Mouse (Mus musculus): ENCODE measurements around the gene Pusl1. TPM values are rescaled to one million over a fixed set of nuclear protein-coding genes. Genes with fewer than 3 reads are reported as not detected.

Pusl1 gene
- polyA plus RNA-seq, 1 experiment from 2014 or later, result 45.7 TPM

Small RNAs within 50 kb of the gene (microRNA-seq; reads per million reads assigned to microRNA genes)
- not detected for gene Gm22991

Other genes starting within 250 kb of the Pusl1 start
- gene Gm10563, start 246.4 kb downstream of the Pusl1 start, polyA plus RNA-seq (2014; fragmentation: Nextera tagmentation; extraction: Ambion mirVana), result not detected in 2 replicates
- gene Mmp23, start 238.4 kb downstream of the Pusl1 start, polyA plus RNA-seq (2014; fragmentation: Nextera tagmentation; extraction: Ambion mirVana), result 25.0 and 26.3 TPM in 2 replicates
- 18.9 and 21.9 TPM in 2 replicates for gene Mib2, start 222.6 kb downstream of the Pusl1 start, polyA plus RNA-seq (2014; fragmentation: Nextera tagmentation; extraction: Ambion mirVana)
- gene Fndc10, start 197.4 kb downstream of the Pusl1 start, polyA plus RNA-seq (2014; fragmentation: Nextera tagmentation; extraction: Ambion mirVana), result 3.1 and 3.2 TPM in 2 replicates
- 140 and 145 TPM in 2 replicates for gene Ssu72, start 187.0 kb downstream of the Pusl1 start, polyA plus RNA-seq (2014; fragmentation: Nextera tagmentation; extraction: Ambion mirVana)
- gene Tmem240, start 157.0 kb downstream of the Pusl1 start, polyA plus RNA-seq (2014; fragmentation: Nextera tagmentation; extraction: Ambion mirVana), result 0.56 TPM in 2 replicates
- gene Atad3a, start 130.7 kb downstream of the Pusl1 start, polyA plus RNA-seq (2014; fragmentation: Nextera tagmentation; extraction: Ambion mirVana), result 89.1 and 90.9 TPM in 2 replicates
- 26.8 and 28.4 TPM in 2 replicates for gene Vwa1, start 117.1 kb downstream of the Pusl1 start, polyA plus RNA-seq (2014; fragmentation: Nextera tagmentation; extraction: Ambion mirVana)
- 0.54 and 0.81 TPM in 2 replicates for gene Tmem88b, start 105.9 kb downstream of the Pusl1 start, polyA plus RNA-seq (2014; fragmentation: Nextera tagmentation; extraction: Ambion mirVana)
- gene Ankrd65, start 101.3 kb downstream of the Pusl1 start, polyA plus RNA-seq (2014; fragmentation: Nextera tagmentation; extraction: Ambion mirVana), result 0.38 and 0.46 TPM in 2 replicates
- 209 and 211 TPM in 2 replicates for gene Mrpl20, start 88.9 kb downstream of the Pusl1 start, polyA plus RNA-seq (2014; fragmentation: Nextera tagmentation; extraction: Ambion mirVana)
- 193 and 209 TPM in 2 replicates for gene Ccnl2, start 79.3 kb downstream of the Pusl1 start, polyA plus RNA-seq (2014; fragmentation: Nextera tagmentation; extraction: Ambion mirVana)
- 125 and 132 TPM in 2 replicates for gene Aurkaip1, start 60.5 kb downstream of the Pusl1 start, polyA plus RNA-seq (2014; fragmentation: Nextera tagmentation; extraction: Ambion mirVana)
- gene Mxra8, start 52.1 kb downstream of the Pusl1 start, polyA plus RNA-seq (2014; fragmentation: Nextera tagmentation; extraction: Ambion mirVana), result 91.5 and 96.7 TPM in 2 replicates
- 6.3 and 6.6 TPM in 2 replicates for gene Dvl1, start 44.4 kb downstream of the Pusl1 start, polyA plus RNA-seq (2014; fragmentation: Nextera tagmentation; extraction: Ambion mirVana)
- 0.32 and 0.35 TPM in 2 replicates for gene Tas1r3, start 28.4 kb downstream of the Pusl1 start, polyA plus RNA-seq (2014; fragmentation: Nextera tagmentation; extraction: Ambion mirVana)
- gene Cptp, start 22.3 kb downstream of the Pusl1 start, polyA plus RNA-seq (2014; fragmentation: Nextera tagmentation; extraction: Ambion mirVana), result 16.9 and 17.3 TPM in 2 replicates
- gene Ints11, start 22.2 kb downstream of the Pusl1 start, polyA plus RNA-seq (2014; fragmentation: Nextera tagmentation; extraction: Ambion mirVana), result 67.7 and 70.1 TPM in 2 replicates
- gene Acap3, start within 50 bp of the Pusl1 start, polyA plus RNA-seq (2014; fragmentation: Nextera tagmentation; extraction: Ambion mirVana), result 16.0 and 19.4 TPM in 2 replicates
- 107 TPM in 2 replicates for gene Ube2j2, start 52.0 kb upstream of the Pusl1 start, polyA plus RNA-seq (2014; fragmentation: Nextera tagmentation; extraction: Ambion mirVana)
- 38.6 and 40.5 TPM in 2 replicates for gene C1qtnf12, start 70.5 kb upstream of the Pusl1 start, polyA plus RNA-seq (2014; fragmentation: Nextera tagmentation; extraction: Ambion mirVana)
- 18.6 and 18.9 TPM in 2 replicates for gene B3galt6, start 100.9 kb upstream of the Pusl1 start, polyA plus RNA-seq (2014; fragmentation: Nextera tagmentation; extraction: Ambion mirVana)
- gene Sdf4, start 101.1 kb upstream of the Pusl1 start, polyA plus RNA-seq (2014; fragmentation: Nextera tagmentation; extraction: Ambion mirVana), result 163 and 171 TPM in 2 replicates
- gene Tnfrsf4, start 122.1 kb upstream of the Pusl1 start, polyA plus RNA-seq (2014; fragmentation: Nextera tagmentation; extraction: Ambion mirVana), result 0.34 and 0.41 TPM in 2 replicates
- gene Tnfrsf18, start 134.4 kb upstream of the Pusl1 start, polyA plus RNA-seq (2014; fragmentation: Nextera tagmentation; extraction: Ambion mirVana), result 2.7 and 3.2 TPM in 2 replicates
- 6.0 and 6.2 TPM in 2 replicates for gene Ttll10, start 167.6 kb upstream of the Pusl1 start, polyA plus RNA-seq (2014; fragmentation: Nextera tagmentation; extraction: Ambion mirVana)
- gene 9430015G10Rik, start 218.2 kb upstream of the Pusl1 start, polyA plus RNA-seq (2014; fragmentation: Nextera tagmentation; extraction: Ambion mirVana), result 35.9 and 38.4 TPM in 2 replicates
- 0.19 and 0.45 TPM in 2 replicates for gene Rnf223, start 238.7 kb upstream of the Pusl1 start, polyA plus RNA-seq (2014; fragmentation: Nextera tagmentation; extraction: Ambion mirVana)